16 mouse cellular contexts compared by ENCODE assay signal in the genomic region with DNA sequence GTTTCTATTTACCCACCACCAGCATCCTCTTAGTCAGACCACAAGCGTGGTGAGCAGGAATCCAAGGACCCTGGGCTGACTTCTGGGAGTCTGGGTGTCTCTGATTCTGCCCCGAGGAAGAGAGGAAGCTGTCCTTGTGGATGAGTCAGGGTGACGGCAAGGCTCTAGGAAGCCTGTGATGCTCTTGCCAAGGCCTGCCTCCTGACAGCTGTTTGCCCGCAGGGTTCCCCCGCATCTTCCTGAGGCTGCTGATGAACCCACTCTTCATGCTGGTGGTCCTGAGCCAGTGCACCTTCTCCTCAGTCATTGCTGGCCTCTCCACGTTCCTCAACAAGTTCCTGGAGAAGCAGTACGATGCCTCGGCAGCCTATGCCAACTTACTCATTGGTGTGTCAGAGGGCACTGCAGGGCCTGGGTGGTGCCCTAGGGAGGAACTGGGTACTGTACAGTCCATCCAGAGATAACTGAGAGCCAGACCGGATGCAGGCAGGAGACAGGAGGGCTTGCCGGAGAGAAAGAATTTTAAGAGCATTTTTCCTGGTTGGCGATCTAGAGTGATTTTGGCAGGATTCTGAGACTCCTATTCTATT. TPM values are rescaled to one million over a fixed set of nuclear protein-coding genes. Genes with fewer than 3 reads are reported as not detected.
A peak's percentile ranks its signal among the peaks of the same experiment; 100 is the strongest.
DNase-seq lines count a peak whose midpoint lies in the region; ATAC-seq lines count a peak whose summit lies in the region.
"Had no signal": no experiment of that assay in that cellular context is flagged by ENCODE, and none has a peak within 500 bp of the region (broad histone marks: within the 10 kb centered on the region; RNA-seq: fewer than 3 reads in every experiment).

No protein-coding gene starts in this region.

- DNase-seq in frontal cortex, postnatal 10 days (ENCODE audit: low spot score in 2 of 2), result no peak
- DNase-seq in 3T3-L1 (ENCODE audit: low read depth, low spot score), result peak; percentile 87
- DNase-seq in adrenal gland, adult 18-20 months (ENCODE audit: low spot score in 2 of 2), result peak; percentile 35 to 47
- peak; percentile 47 for DNase-seq in brain, adult 2 months (ENCODE audit: low read depth, low spot score)
- DNase-seq in urinary bladder, postnatal 14 days (ENCODE audit: low spot score), result no peak
- DNase-seq in thymus, postnatal 14 days, result no peak
- DNase-seq in layer of hippocampus, postnatal 14 days (ENCODE audit: low spot score in 2 of 2), result no peak
- DNase-seq: B cell, adult 2 months; cerebellum, adult 2 months; gastrocnemius, postnatal 14 days; kidney, adult 11 months; left cerebral cortex, postnatal 4 days; liver; right cerebral cortex, adult 18-20 months had no signal

- peak; percentile 50; the same call in 1 of the 2 replicates for ATAC-seq in frontal cortex, adult (ENCODE audit: low TSS enrichment)
- ATAC-seq: hindbrain, embryonic 16.5 days had no signal

RNA-seq across cellular contexts. Expression of a gene that starts 38.6 kb away (rescaled TPM):
- total RNA-seq in adrenal gland, adult 18-20 months (2021), result 1 to 10 TPM; 3.0 to 8.4 TPM
- 100 to 1,000 TPM; 560 to 568 TPM for total RNA-seq in layer of hippocampus, postnatal 14 days (2021)

Comparison
In these comparisons a context has a peak if more than half of its experiments do, and no peak if none do; other contexts are left out.
1. DNase-seq: peak in 3T3-L1 (single experiment), adrenal gland, adult 18-20 months (2 of 2) and brain, adult 2 months (single experiment); none in frontal cortex, postnatal 10 days (0 of 2), urinary bladder, postnatal 14 days (single experiment), thymus, postnatal 14 days (single experiment) and layer of hippocampus, postnatal 14 days (0 of 2).
2. RNA of a gene that starts 38.6 kb away (total RNA-seq): 560 to 568 TPM in layer of hippocampus, postnatal 14 days; 3.0 to 8.4 TPM in adrenal gland, adult 18-20 months; every median in the first group is over 10 times any median in the second.